Mouse (Mus musculus) T-cell, adult 66 days (primary cell): Measurements from ENCODE around the gene Zfp456. TPM values are rescaled to one million over a fixed set of nuclear protein-coding genes. Genes with fewer than 3 reads are reported as not detected.

Source experiments
- total RNA-seq, 2 experiments: library from RNA; stranded (reverse); gene quantifications; 3 replicates in 1 of 2; 4 replicates in 1 of 2; pipeline ENCODE4 v1.2.4; 2023

Gene Zfp456
- 10 to 100 TPM in 1 of 2 experiments, 1 to 10 TPM in 1; 7.7 to 12.5 TPM for total RNA-seq

GRCm38 (mm10) chr13:67375050-67375911 lies at the start of gene Zfp456, which contains the start of gene Gm28041:
Zfp456 (minus strand) TSS chr13:67375810.
Gm28041 (minus strand) TSS chr13:67375733.

GRCm38 (mm10) chr13:67421207-67421857 lies 45.7 kb upstream of the Zfp456 start, which contains the start of gene Zfp459:
Zfp459 (minus strand) TSS chr13:67421418.

GRCm38 (mm10) chr13:67399183-67399903 lies 23.7 kb upstream of the Zfp456 start, which contains the start of gene Zfp429:
Zfp429 (minus strand) TSS chr13:67399819.

GRCm38 (mm10) chr13:67360131-67360744 lies 15.4 kb downstream of the Zfp456 start, which contains the start of the genes Gm28044 and Zfp953:
Gm28044 (minus strand) TSS chr13:67360536.
Zfp953 (minus strand) TSS chr13:67360605.

GRCm38 (mm10) chr13:67332019-67332724 lies 43.4 kb downstream of the Zfp456 start, which contains the start of gene Zfp595:
Zfp595 (minus strand) TSS chr13:67332570.

Other genes starting within 250 kb of the Zfp456 start
- 1 to 10 TPM; 7.0 to 9.9 TPM for gene Rsl1, start 202.6 kb downstream of the Zfp456 start, total RNA-seq
- gene Zfp455, start 181.3 kb downstream of the Zfp456 start, total RNA-seq, result 1 to 10 TPM; 2.3 TPM
- 1 to 10 TPM; 2.8 to 5.4 TPM for gene Zfp458, start 97.3 kb downstream of the Zfp456 start, total RNA-seq
- gene Zfp457, start 69.3 kb downstream of the Zfp456 start, total RNA-seq, result 1 to 10 TPM; 2.9 to 5.3 TPM
- gene Zfp595, start 43.2 kb downstream of the Zfp456 start, total RNA-seq, result 10 to 100 TPM; 16.4 to 18.8 TPM
- 1 to 10 TPM; 4.1 to 6.4 TPM for gene Gm28044, start 15.3 kb downstream of the Zfp456 start, total RNA-seq
- gene Zfp953, start 15.2 kb downstream of the Zfp456 start, total RNA-seq, result 10 to 100 TPM in 1 of 2 experiments, 1 to 10 TPM in 1; 8.2 to 10.7 TPM
- 1 to 10 TPM in 1 of 2 experiments, not detected in 1; 2.4 TPM for gene Gm28041, start 77 bp downstream of the Zfp456 start, total RNA-seq
- 10 to 100 TPM; 10.1 to 12.5 TPM for gene Zfp429, start 24.0 kb upstream of the Zfp456 start, total RNA-seq
- 1 to 10 TPM; 3.1 to 3.3 TPM for gene Zfp459, start 45.6 kb upstream of the Zfp456 start, total RNA-seq
- gene Zfp874a, start 75.8 kb upstream of the Zfp456 start, total RNA-seq, result 10 to 100 TPM; 12.4 to 14.4 TPM
- 10 to 100 TPM; 17.1 to 18.3 TPM for gene Zfp874b, start 108.4 kb upstream of the Zfp456 start, total RNA-seq
- 10 to 100 TPM; 12.6 to 13.9 TPM for gene Zfp58, start 124.7 kb upstream of the Zfp456 start, total RNA-seq
- gene Gm26965, start 150.3 kb upstream of the Zfp456 start, total RNA-seq, result not detected
- 10 to 100 TPM; 23.3 to 25.2 TPM for gene Zfp87, start 150.4 kb upstream of the Zfp456 start, total RNA-seq
- 1 to 10 TPM; 8.6 to 9.3 TPM for gene Zfp748, start 178.0 kb upstream of the Zfp456 start, total RNA-seq
- gene Zfp729b, start 233.9 kb upstream of the Zfp456 start, total RNA-seq, result 10 to 100 TPM; 15.6 to 15.8 TPM